Mouse (Mus musculus): ENCODE data around the gene Auts2.

GRCm38 (mm10) chr5:132341315-132341714 lies 201.8 kb downstream of the Auts2 start:
- TF ChIP-seq POLR2A (IDR thresholded peaks at IDR 0.05; ENCODE audit: borderline replicate concordance, low read depth, low read length) (no peak), CTCF (IDR thresholded peaks at IDR 0.05; ENCODE audit: low read depth, low read length) (no peak)

Data from bone marrow macrophage, adult 2 months (primary cell).